Mouse (Mus musculus): ENCODE data around the gene AI182371. TPM values are rescaled to one million over a fixed set of nuclear protein-coding genes. Genes with fewer than 3 reads are reported as not detected.
A peak's percentile ranks its signal among the peaks of the same experiment; 100 is the strongest.

AI182371 gene
- polyA plus RNA-seq, 1 experiment from 2014 or later: 0.20 TPM

GRCm38 (mm10) chr2:35110521-35110920 is 9.2 kb upstream of the AI182371 start:
- Histone ChIP-seq H3K4me2 (replicated peaks) (0 out of 2 replicates have a peak overlapping the region, but pooled peaks have one; percentile 55), H3K9me3 (ENCODE audit: control insufficient read depth, low read length) (no peaks in the 10 kb centered on the region), H3K9ac (no peak overlapping the region), H3K27me3 (ENCODE audit: control insufficient read depth, insufficient read depth, low read length) (no peaks in the 10 kb centered on the region), H3K27ac (no peak overlapping the region), H3K4me3 (replicated peaks; ENCODE audit: low read length) (0 out of 2 replicates have a peak overlapping the region, but pooled peaks have one; percentile 78), H3K36me3 (replicated peaks; ENCODE audit: control insufficient read depth, insufficient read depth) (peaks cover 9% of the 10 kb centered on the region; the same call in 1 of the 2 replicates), H3K4me1 (replicated peaks; ENCODE audit: control insufficient read depth, insufficient read depth, low read length) (peaks cover 8% of the 10 kb centered on the region; the same call in 1 of the 2 replicates)
- ATAC-seq (ENCODE audit: low FRiP score) (no peak), DNase-seq (ENCODE audit: low spot score) (no peak)
- WGBS: 84% methylated on average over 2 of the region's 2 CpGs

DNA sequence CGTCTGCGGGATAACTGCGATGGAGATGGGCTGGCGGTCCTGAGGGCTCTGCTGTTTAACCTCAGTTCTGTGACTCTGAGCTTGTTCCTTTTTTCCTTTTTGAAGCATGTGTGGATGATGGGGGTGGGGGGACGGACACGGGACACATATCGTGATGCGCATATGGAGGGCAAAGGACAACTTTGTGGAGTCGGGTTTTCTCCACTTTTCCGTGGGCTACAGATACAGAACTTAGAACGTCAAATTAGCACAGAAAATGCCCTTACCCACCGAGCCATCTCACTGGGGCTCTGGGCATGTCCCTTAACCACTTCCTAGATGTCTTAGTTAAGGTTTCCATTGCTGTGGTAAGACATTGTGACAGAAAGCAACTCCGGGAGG is 8.6 kb upstream of the AI182371 start:
- peak overlapping the region; percentile 85; the same call in 1 of the 2 replicates for H3K27ac ChIP-seq
- DNase-seq (ENCODE audit: low spot score) (no peak), ATAC-seq (ENCODE audit: low FRiP score) (no peak)
- H3K27me3 ChIP-seq (ENCODE audit: control insufficient read depth, insufficient read depth, low read length): no peaks in the 10 kb centered on the region
- H3K9me3 ChIP-seq (ENCODE audit: control insufficient read depth, low read length): no peaks in the 10 kb centered on the region
- H3K4me3 ChIP-seq (replicated peaks; ENCODE audit: low read length): peak overlapping the region; percentile 78
- H3K4me2 ChIP-seq (replicated peaks): peak overlapping the region; percentile 55
- peak overlapping the region; percentile 74 for H3K9ac ChIP-seq
- peaks cover 4% of the 10 kb centered on the region; the same call in 1 of the 2 replicates for H3K36me3 ChIP-seq (replicated peaks; ENCODE audit: control insufficient read depth, insufficient read depth)
- peaks cover 8% of the 10 kb centered on the region; the same call in 1 of the 2 replicates for H3K4me1 ChIP-seq (replicated peaks; ENCODE audit: control insufficient read depth, insufficient read depth, low read length)
- 2% methylated on average over 13 of the region's 13 CpGs for WGBS

- ATAC-seq (ENCODE audit: low FRiP score): peak; percentile 96
- Histone ChIP-seq H3K9me3 (ENCODE audit: control insufficient read depth, low read length) (no peaks in the 10 kb centered on the region), H3K4me2 (replicated peaks) (peak within 1 kb of the TSS; percentile 55), H3K4me1 (replicated peaks; ENCODE audit: control insufficient read depth, insufficient read depth, low read length) (peaks cover 8% of the 10 kb centered on the region; the same call in 1 of the 2 replicates), H3K27me3 (ENCODE audit: control insufficient read depth, insufficient read depth, low read length) (no peaks in the 10 kb centered on the region), H3K27ac (peak within 1 kb of the TSS; percentile 85), H3K9ac (peak within 1 kb of the TSS; percentile 74), H3K36me3 (replicated peaks; ENCODE audit: control insufficient read depth, insufficient read depth) (no peaks in the 10 kb centered on the region), H3K4me3 (replicated peaks; ENCODE audit: low read length) (peak within 1 kb of the TSS; percentile 78)
- peak; percentile 95 for DNase-seq (ENCODE audit: low spot score)
- WGBS: under 1% methylated on average over 62 of the region's 62 CpGs
Observed at GRCm38 (mm10) chr2:35109141-35109923, 8.0 kb upstream of the AI182371 start, which contains the start of gene Cntrl. Gene Cntrl (plus strand): TSS chr2:35109492.

GRCm38 (mm10) chr2:35108712-35109111 is 7.4 kb upstream of the AI182371 start:
- H3K9me3 ChIP-seq (ENCODE audit: control insufficient read depth, low read length): no peaks in the 10 kb centered on the region
- 36% methylated on average over 3 of the region's 3 CpGs for WGBS
- peak; percentile 38 for ATAC-seq (ENCODE audit: low FRiP score)
- DNase-seq (ENCODE audit: low spot score): peak; percentile 64
- H3K4me2 ChIP-seq (replicated peaks): peak overlapping the region; percentile 55
- H3K27me3 ChIP-seq (ENCODE audit: control insufficient read depth, insufficient read depth, low read length): no peaks in the 10 kb centered on the region
- peak overlapping the region; percentile 85 for H3K27ac ChIP-seq
- H3K4me1 ChIP-seq (replicated peaks; ENCODE audit: control insufficient read depth, insufficient read depth, low read length): peaks cover 8% of the 10 kb centered on the region; the same call in 1 of the 2 replicates
- H3K36me3 ChIP-seq (replicated peaks; ENCODE audit: control insufficient read depth, insufficient read depth): no peaks in the 10 kb centered on the region
- peak overlapping the region; percentile 74 for H3K9ac ChIP-seq
- H3K4me3 ChIP-seq (replicated peaks; ENCODE audit: low read length): peak overlapping the region; percentile 78

DNA sequence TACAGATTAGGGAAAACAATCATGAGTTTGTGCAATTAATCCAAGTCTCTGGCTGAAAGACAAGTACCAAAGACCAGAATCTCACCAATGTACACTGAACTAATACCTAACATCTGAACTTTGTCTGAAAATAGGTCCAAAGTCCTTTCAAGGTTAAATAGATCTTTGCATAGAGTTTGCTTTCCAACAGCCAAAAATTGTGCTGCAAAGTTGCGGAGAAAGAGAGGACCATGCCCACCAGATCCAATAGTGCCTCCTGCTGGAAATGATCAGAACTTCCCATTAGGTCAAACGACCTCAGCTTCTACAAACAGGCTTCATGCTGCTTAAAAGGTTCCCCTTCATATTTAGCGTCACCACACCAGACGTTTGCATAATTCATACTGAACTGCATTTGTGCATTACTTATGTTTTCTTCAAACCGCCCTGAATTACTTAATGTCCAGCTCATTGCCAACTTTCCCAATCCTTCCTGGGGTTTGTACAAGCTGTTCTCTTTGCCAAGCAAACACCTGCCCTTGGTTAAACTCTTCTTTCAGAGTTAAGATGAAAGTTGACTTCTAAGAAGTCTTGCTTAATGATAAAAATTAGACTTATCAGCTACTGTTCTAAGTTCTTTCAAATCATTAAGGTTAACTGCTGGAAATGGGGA is 6.8 kb upstream of the AI182371 start:
- peak; percentile 49 for DNase-seq (ENCODE audit: low spot score)
- 56% methylated on average over 5 of the region's 5 CpGs for WGBS

DNA sequence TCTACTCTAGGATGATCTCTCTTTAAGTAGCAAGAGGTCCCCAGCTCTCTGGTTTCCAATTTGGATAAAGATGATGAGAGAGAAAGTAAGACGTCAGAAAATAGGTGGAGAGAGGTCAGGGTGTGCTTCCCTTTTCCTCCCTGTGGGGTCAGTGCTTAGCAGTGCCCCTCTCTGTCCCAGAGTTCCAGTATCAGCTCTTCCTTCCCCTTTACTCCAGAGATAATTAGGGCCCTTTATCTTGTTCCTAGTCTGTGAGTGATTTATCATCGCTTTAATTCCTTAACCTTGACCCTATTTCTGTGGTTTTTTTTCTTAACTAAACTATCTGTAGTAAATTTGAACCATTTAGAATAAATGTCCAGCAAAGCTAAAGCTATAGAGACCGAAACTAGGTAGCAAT is 3.5 kb upstream of the AI182371 start:
- Histone ChIP-seq H3K36me3 (replicated peaks; ENCODE audit: control insufficient read depth, insufficient read depth) (no peaks in the 10 kb centered on the region), H3K4me1 (replicated peaks; ENCODE audit: control insufficient read depth, insufficient read depth, low read length) (peaks cover 1% of the 10 kb centered on the region; the same call in 1 of the 2 replicates), H3K9ac (no peak overlapping the region), H3K27ac (no peak overlapping the region), H3K9me3 (ENCODE audit: control insufficient read depth, low read length) (no peaks in the 10 kb centered on the region), H3K27me3 (ENCODE audit: control insufficient read depth, insufficient read depth, low read length) (no peaks in the 10 kb centered on the region), H3K4me3 (replicated peaks; ENCODE audit: low read length) (no peak overlapping the region), H3K4me2 (replicated peaks) (no peak overlapping the region)
- DNase-seq (ENCODE audit: low spot score) (no peak), ATAC-seq (ENCODE audit: low FRiP score) (no peak)
- WGBS: 70% methylated on average over 3 of the region's 3 CpGs

More for the DNA sequence above, 6.8 kb upstream of the AI182371 start:
- H3K27me3 ChIP-seq (ENCODE audit: control insufficient read depth, insufficient read depth, low read length): no peaks in the 10 kb centered on the region
- no peak overlapping the region for H3K4me2 ChIP-seq (replicated peaks)
- ATAC-seq (ENCODE audit: low FRiP score): no peak
- H3K4me3 ChIP-seq (replicated peaks; ENCODE audit: low read length): no peak overlapping the region
- H3K9ac ChIP-seq: no peak overlapping the region
- H3K9me3 ChIP-seq (ENCODE audit: control insufficient read depth, low read length): no peaks in the 10 kb centered on the region
- no peak overlapping the region for H3K27ac ChIP-seq
- peaks cover 8% of the 10 kb centered on the region; the same call in 1 of the 2 replicates for H3K4me1 ChIP-seq (replicated peaks; ENCODE audit: control insufficient read depth, insufficient read depth, low read length)
- H3K36me3 ChIP-seq (replicated peaks; ENCODE audit: control insufficient read depth, insufficient read depth): no peaks in the 10 kb centered on the region

GRCm38 (mm10) chr2:35103558-35103957 is 2.2 kb upstream of the AI182371 start:
- H3K9ac ChIP-seq: no peak overlapping the region
- WGBS: 82% methylated on average over 5 of the region's 5 CpGs
- H3K4me2 ChIP-seq (replicated peaks): no peak overlapping the region
- H3K9me3 ChIP-seq (ENCODE audit: control insufficient read depth, low read length): no peaks in the 10 kb centered on the region
- H3K27me3 ChIP-seq (ENCODE audit: control insufficient read depth, insufficient read depth, low read length): no peaks in the 10 kb centered on the region
- H3K36me3 ChIP-seq (replicated peaks; ENCODE audit: control insufficient read depth, insufficient read depth): no peaks in the 10 kb centered on the region
- no peak overlapping the region for H3K4me3 ChIP-seq (replicated peaks; ENCODE audit: low read length)
- ATAC-seq (ENCODE audit: low FRiP score) (no peak), DNase-seq (ENCODE audit: low spot score) (no peak)
- no peak overlapping the region for H3K27ac ChIP-seq
- no peaks in the 10 kb centered on the region; the same call in 1 of the 2 replicates for H3K4me1 ChIP-seq (replicated peaks; ENCODE audit: control insufficient read depth, insufficient read depth, low read length)

DNA sequence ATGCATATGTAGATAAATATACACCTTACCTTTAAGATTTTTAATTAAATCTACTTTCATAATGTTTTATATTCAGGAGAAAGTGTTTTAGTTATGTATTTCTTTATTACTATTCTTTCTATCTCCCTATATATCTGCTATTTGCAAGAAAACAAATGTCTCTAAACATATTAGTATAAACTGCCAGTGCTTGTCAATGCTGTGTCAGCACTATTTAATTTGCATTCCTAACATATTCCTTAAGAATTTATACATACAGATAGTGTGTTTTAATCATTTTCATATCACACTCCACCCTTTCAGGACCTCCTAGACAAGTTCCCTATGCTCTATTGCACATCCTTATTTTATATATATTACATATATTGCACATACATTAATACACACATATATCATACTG is 1.4 kb upstream of the AI182371 start:
- H3K27ac ChIP-seq: no peak overlapping the region
- no peaks in the 10 kb centered on the region for H3K27me3 ChIP-seq (ENCODE audit: control insufficient read depth, insufficient read depth, low read length)
- H3K4me3 ChIP-seq (replicated peaks; ENCODE audit: low read length): no peak overlapping the region
- no peak overlapping the region for H3K4me2 ChIP-seq (replicated peaks)
- no peak overlapping the region for H3K9ac ChIP-seq
- DNase-seq (ENCODE audit: low spot score): no peak
- no peak for ATAC-seq (ENCODE audit: low FRiP score)
- H3K9me3 ChIP-seq (ENCODE audit: control insufficient read depth, low read length): no peaks in the 10 kb centered on the region
- no peaks in the 10 kb centered on the region for H3K4me1 ChIP-seq (replicated peaks; ENCODE audit: control insufficient read depth, insufficient read depth, low read length)
- no peaks in the 10 kb centered on the region for H3K36me3 ChIP-seq (replicated peaks; ENCODE audit: control insufficient read depth, insufficient read depth)

- no peak for DNase-seq (ENCODE audit: low spot score)
- no peak overlapping the region for H3K4me3 ChIP-seq (replicated peaks; ENCODE audit: low read length)
- no peaks in the 10 kb centered on the region for H3K27me3 ChIP-seq (ENCODE audit: control insufficient read depth, insufficient read depth, low read length)
- 86% methylated on average over 6 of the region's 6 CpGs for WGBS
- H3K27ac ChIP-seq: no peak overlapping the region
- H3K9me3 ChIP-seq (ENCODE audit: control insufficient read depth, low read length): no peaks in the 10 kb centered on the region
- no peak overlapping the region for H3K9ac ChIP-seq
- no peaks in the 10 kb centered on the region for H3K36me3 ChIP-seq (replicated peaks; ENCODE audit: control insufficient read depth, insufficient read depth)
- H3K4me2 ChIP-seq (replicated peaks): no peak overlapping the region
- ATAC-seq (ENCODE audit: low FRiP score): no peak
- no peaks in the 10 kb centered on the region for H3K4me1 ChIP-seq (replicated peaks; ENCODE audit: control insufficient read depth, insufficient read depth, low read length)
Observed at GRCm38 (mm10) chr2:35100529-35100928, 814 bp downstream of the AI182371 start.

Data from hindbrain, embryonic 14.5 days (tissue).